Mouse (Mus musculus) layer of hippocampus, adult 11-12 months (tissue): Measurements from ENCODE around the gene Rdh16.
"Not testable (repeated sequence)": the region's sequence is repeated elsewhere in the genome, so short reads cannot be mapped to it uniquely, and the experiment has no call there.

Experiments
- DNase-seq: peaks from one replicate; pipeline ENCODE4 v3.0.0; 2022; ENCODE audit warnings: low spot score

Rdh16 gene

DNA sequence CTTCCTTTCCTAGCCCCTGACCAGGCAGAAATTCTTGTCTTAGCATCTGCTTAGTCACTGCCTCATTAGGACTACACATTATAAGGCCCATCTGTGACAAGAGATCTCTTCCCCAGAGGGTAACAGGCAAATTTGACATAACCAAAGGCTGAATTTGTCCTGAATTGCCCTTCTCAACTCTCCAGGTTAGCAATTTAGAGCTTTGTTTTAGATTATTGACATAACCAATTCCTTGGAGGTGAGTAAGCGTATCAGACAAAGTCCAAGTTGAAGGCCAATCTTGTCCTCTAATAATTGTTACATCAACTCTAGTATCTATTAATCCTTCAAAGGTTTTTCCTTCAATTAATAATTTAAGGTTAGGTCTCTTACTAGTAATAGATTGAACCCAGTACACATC, 33.2 kb downstream of the Rdh16 start:
- not testable (repeated sequence) for DNase-seq

DNA sequence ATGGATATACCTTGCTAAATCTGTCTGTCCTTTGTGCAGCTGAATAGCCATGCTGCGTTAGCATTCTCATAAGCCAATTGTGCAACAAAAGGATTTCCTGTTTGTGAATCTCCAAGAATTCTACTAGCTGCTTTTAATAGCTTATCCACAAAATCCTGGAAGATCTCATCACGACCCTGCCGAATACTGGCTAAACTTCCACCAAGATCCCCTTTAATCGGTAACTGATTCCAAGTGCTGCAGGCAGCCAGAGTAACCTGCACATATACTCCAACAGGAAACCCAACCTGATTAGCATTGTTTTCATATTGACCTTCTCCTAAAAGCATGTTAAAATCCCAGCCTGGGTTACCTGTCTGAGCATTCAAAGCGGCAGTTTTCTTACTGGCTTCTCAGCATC, 34.3 kb downstream of the Rdh16 start:
- no peak for DNase-seq

DNA sequence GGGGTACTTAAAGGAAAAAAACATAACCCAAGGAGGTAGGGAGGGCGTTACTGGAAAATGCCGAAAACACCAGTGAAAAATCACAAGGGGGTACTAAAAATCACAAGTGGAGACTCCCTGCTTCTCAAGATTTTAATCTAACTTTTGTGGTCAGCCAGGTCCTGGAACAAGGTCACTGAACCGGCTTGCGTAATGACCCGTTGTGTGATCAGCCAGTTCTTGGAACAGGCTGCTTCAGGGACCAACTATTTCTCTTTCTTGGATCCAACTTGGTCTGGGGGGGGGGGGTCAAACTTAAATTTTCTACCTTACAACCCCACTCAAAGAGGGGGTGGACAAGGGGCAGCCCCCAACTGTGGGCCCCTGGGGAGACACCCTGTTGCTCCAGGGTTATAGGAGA, 36.8 kb downstream of the Rdh16 start:
- not testable (repeated sequence) for DNase-seq

DNA sequence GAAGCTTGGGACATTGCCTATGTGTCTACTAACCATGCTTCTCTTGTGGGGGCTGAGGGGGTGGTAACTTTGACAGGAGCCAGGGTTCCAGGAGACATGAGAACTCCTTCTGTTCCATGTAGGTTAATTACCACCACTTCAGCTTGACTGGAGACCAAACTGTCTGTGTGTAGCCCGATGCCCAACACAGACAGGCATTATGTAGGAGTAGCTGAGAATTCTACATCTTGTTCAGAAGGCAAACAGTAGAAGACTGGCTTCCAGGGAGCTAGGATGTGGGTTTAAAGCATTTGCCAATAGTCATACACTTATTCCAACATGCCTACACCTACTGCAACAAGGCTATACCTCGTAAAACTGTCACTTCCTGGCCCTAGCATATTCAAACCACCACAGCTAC, 37.6 kb downstream of the Rdh16 start:
- no peak for DNase-seq

DNA sequence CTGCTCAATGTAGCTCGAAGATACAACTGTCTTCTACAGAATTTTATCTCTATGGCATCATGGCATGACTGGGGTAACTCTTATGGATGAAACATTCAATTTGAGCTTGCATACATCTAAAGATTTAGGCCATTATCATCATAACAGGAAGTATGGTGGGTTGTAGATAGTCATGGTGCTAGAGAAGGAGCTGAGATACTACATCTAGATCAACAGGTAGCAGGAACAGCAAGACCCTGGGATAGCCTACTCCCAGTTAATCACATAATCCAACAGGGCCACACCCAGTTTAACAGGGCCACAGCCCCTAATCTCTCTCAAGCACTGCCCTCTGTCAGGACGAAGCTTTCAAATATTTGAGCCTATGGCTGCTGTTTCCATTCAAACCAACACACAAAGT, 39.8 kb downstream of the Rdh16 start:
- DNase-seq, result no peak

DNA sequence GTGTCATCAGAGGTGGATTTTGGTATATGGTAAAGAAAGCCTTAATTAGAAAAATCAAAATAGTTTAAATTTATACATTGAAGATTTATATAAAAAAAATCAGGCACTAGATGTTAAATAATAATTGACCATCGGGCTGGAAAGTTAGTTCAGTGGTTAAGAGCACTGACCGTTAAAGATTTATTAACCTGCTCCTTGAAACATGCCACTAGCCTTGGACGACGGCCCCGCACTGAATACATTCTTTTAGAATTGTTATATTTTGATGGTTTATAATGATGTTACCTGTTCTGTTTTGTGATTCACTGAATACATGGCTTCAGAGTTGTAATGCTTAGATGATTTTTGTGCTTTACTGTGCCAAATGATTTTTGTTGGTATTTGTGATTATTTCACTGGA, 45.0 kb downstream of the Rdh16 start:
- DNase-seq, result not testable (repeated sequence)

DNA sequence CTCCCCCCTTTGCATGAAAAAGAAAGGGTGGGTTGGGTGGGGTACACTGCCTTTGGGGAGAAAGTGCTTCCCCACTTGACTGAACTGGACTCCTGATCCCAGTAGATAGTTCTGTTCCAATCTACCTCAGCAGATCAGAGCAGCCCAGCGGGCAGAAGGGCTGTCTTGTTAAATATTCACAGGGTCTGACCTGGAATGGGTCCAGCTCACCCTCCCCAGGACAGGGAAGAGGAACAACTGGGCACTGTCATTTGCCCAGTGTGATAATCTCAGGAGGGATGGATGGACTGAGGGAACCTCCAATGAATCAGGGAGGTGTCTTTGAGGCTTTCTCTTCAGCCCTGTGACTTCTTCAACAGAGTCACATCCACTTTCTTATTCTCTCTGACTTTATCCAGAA, 47.1 kb downstream of the Rdh16 start:
- DNase-seq, result no peak

DNA sequence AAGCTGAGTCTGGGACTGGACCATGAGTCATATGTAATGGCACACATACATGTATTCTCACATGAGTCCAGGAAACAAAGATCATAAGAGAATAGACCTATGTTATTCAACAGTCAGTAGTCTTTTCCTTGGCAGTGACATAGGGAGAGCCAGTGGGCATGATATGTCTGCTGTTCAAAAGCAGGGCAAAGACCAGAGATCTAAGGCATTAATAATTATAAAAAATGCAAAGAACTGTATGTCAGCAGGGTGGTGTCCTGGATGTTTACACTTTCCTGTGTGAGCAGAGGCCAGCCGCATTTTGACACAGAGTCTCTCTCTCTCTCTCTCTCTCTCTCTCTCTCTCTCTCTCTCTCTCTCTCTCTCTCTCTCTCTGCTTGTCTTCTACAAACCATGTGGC, 48.7 kb downstream of the Rdh16 start, which contains the start of gene Rdh19:
Gene Rdh19 (plus strand): TSS at position 301 of the 400 bp plus-strand sequence.
- DNase-seq, result no peak

DNA sequence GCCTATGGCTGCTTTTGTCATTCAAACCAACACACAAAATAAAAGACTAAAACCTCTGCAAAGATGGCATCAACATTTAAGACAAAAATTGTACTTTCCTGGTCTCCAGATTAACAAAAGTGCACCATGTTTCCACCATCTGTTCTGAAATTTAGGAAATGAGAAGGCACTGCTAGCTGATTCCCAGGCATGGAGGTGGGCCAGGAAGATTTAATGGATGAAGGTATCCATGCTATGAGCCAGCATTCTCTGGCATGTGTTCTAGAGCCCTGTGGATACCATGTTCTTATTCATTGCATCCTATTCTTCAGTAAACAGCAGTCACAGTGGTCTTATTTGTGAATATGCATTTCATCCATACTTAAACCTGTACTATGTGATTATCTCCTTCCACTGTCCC, 55.4 kb downstream of the Rdh16 start:
- peak; percentile 12 for DNase-seq

DNA sequence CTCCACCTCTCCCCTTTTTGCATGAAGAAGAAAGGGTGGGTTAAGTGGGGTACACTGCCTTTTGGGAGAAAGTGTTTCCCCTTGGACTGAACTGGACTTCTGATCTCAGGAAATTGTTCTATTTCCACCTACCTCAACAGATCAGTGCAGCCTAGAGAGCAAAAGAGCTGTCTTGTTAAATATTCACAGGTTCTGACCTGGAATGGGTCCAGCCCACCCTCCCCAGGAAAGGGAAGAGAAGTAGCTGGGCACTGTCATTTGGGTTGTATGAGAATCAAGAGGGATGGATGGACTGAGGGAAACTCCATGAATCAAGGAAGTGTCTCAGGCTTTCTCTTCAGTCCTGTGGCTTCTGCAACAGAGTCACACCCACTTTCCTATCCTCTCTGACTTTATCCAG, 64.0 kb downstream of the Rdh16 start:
- DNase-seq, result no peak

DNA sequence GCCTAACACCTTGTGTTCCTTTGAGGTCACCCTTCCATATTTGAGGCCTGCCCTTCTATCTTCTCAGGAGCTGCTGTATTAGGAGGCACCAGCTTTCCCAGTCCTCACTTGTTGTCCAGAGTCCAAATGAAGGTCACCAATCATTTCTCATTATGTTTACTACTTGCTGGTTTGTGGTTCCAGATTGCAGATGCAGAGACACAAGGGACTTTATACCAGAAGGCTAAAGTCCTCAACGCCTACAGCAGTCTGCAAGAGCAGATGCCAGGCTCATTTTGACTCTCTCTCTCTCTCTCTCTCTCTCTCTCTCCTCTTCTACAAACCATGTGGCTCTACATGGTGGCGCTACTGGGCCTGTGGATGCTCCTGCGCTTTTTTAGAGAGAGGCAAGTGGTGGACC, 65.3 kb downstream of the Rdh16 start, which contains the start of gene Rdh16f2:
Gene Rdh16f2 (plus strand): TSS at position 243 of the 400 bp plus-strand sequence.
- no peak for DNase-seq

DNA sequence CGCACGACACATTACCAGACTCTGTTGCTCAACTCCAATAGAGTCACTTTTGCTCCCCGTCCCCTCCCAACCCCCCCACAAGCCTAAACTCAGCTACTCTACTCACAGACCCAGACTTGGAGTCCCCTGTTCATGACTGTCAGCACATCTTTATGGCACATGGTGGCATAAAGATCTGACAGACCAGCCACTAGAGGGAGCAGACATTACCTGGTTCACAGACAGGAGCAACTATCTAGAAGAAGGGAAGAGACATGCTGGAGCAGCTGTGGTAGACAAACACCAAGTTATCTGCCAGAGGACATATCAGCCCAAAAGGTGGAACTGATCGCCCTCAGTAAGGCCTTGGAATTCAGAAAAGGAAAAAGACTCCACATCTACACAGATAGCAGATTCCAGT, 71.5 kb downstream of the Rdh16 start:
- DNase-seq, result peak; percentile 22

DNA sequence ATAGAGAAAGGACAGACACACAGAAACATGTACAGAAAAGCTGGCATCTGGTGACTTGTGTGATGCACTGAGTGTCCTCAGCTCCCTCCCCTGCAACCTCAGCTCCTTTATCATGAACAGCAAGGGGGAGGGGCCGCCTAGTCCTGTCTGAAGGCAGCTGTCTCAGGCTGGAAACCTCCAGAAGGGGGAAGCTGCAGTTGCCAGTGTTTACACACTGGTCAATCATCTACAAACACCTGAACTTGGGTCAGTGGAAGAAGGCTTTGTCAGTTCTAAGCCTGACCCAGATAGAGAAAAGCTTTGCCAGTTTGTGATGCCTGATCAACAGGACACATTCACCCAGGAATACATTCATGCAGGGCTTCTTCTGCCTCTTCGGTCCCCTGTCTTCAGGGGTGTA, 76.7 kb downstream of the Rdh16 start:
- no peak for DNase-seq

DNA sequence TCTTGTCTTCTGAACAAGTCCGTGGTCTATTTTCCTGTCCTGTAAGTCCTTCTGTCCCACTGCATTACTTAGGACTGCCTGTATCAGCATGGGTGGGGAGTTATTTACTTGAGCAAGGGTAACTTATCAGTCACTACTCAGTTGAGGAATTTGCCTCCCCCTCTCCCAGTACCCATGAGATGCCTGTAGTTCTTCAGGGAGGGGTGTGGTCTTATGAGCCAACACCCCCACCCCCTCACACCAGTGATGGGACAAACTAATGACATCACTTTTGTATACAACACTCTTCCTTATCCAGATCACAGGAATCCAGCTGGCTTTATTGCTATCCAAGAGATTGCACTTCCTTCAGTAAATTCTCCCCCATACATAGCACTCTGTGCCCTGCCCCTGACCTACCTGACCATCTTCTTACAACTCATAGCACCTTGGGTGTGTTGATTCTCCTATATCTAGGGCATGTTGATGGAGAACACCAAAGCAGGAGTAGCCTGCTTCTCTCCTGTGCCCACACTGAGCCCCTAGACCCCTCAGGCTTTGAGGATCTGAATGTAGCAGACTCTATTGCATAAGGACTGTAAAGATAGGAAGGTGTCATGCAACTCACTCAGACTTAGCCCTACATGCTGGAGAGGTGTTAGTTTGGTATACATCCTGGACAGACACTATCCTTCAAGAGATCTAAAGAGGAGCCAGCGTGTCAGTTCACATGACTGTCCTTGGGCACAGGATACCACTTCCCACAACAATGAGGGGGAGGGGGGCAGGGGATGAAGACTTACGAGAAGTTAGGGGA, 77.5 kb downstream of the Rdh16 start:
- DNase-seq, result no peak

DNA sequence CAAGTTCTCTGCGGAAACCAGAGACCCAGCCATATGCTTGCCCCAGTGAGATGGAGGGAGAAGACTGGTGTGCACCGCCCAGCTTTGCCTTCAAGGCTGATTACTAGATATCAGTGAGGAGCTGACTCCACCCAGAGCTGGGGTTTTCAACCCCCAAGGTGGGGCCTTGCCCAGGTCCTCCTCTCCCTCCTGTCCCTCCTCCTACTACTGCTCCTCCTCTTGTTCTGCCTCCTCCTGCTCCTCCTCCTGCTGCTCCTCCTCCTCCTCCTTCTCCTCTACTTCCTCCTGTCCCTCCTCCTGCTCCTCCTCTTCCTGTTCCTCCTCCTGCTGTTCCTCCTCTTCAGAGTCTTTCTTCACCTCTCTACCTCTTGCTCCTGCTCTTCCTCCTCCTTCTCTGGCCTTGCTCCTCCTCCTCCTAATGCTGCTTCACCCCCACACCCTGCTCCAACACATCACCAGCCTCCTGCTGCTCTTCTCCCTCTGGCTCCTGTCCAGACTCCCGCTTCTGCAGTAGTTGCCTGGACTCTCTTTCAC, 78.3 kb downstream of the Rdh16 start:
- peak; percentile 6 for DNase-seq

DNA sequence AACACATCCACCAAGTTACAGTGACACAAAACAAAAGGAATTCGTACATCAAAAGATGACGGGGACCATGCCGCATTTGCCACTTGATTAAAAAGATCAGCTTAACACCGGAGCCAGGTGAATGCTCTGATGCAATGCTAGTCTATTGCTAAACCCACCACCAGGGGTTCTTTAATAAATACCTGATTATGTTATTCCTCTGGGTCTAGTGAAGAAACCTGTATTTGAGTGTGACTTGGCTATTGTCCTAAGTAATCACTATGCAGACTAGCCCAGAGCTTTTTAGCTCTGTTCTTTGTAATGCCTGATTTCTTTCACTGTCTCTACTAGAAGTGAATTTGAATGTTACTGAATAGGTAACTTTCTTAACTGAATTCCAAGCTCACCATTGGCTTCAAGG, 80.1 kb downstream of the Rdh16 start:
- DNase-seq, result no peak

DNA sequence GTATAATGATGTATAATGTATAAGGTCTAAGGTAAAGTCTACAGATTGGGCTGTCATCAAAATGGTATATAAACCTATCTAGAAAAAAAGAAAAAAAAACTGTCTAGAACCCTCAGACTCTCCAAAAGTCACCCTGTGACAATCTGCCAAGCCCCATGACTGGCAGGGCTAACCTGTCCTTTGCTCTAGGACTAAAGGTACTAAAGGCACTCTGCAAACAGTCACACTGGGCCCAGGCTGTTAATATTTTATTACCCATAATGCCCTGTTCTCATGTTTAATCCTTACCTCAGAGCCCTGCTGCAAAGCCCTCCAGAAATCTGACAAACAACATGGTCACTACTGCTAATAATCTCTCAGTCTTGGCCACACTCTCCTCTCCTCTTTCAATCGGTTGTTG, 85.6 kb downstream of the Rdh16 start:
- DNase-seq, result no peak

DNA sequence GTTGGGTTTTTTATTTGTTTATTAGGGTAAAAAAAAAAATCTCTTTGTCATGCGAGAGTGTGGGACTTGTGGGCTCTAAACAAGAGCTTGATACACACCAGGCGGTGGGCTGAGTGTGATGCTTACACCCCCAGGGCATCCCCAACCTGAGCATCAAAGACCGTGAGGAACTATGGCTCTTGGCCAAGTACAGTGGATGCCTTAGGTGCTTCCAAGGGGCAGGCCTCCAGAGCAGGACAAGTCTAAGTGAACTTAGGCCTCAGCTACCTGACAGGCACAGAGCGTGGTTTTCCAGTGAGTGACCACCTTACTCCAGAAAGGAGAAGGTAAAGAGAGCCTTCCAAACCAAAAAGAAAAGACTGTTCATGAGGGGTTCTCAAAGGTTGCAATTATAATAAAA, 86.0 kb downstream of the Rdh16 start:
- no peak for DNase-seq

DNA sequence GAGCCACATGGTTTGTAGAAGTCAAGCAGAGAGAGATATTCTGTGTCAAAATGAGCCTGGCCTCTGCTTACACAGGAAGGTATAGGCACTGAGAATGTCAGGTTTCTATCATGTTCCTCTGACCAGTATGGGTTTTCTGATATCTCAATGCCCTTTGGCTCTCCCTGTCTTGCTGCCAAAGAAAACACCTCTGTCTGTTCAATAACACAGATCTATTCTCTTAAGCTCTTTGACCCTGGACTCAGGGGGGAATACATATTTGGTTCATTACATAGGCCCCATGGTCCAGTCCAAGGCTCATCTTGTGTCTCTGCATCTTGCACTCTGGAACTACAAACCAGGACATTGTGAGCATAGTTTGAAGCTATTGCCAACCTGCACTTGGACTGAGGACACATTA, 87.7 kb downstream of the Rdh16 start, which contains the start of gene Rdh7:
Gene Rdh7 (minus strand): TSS at position 213 of the 400 bp plus-strand sequence.
- no peak for DNase-seq

DNA sequence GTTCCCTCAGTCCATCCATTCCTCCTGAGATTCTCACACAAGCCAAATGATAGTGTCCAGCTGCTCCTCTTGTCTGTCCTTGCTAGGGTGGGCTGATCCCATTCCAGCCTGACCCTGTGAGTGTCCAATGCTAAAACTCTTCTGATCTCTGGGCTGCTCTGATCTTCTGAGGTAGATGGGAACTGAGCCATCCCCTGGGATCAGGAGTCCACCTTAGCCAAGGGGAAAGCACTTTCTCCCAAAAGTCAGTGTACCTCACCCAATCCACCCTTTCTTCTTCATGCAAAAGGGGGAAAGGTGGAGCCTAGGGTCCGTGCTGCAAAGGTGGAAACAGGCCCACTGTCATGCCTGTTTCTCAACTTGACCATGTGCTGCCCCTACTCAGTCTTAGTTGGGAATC, 90.5 kb downstream of the Rdh16 start:
- no peak for DNase-seq

DNA sequence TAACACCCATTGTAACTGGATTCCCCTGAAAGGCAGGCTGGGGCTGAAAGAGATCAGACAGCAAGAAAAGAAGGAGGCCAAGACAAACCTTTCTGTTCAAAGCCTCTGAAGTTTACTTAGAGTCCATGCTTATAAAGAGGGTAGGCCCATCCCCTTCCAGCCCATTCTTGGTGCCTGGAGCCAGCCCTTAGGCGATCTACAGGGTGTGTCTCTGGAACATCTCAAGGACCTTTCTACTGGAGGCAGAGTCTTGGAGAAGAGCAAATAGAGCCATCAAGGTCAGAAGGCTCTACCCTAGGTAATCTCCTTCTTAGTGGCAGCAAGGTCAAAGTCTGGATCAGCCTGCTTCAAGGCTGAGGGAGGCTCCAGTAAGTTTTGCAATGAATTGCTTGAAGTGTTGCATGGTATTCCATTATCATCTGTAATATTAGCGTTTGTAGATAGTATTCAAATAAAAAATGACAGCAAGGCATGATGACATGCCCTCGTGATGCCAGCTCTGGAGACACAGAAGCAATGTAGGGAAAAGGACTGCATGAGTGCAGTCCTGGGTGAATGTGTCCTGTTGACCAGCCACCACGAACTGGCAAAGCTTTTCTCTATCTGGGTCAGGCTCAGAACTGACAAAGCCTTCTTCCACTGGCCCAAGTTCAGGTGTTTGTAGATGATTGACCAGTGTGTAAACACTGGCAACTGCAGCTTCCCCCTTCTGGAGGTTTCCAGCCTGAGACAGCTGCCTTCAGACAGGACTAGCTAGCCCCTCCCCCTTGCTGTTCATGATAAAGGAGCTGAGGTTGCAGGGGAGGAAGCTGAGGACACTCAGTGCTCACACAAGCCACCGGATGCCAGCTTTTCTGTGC, 92.4 kb downstream of the Rdh16 start:
- not testable (repeated sequence) for DNase-seq
